Mouse (Mus musculus): ENCODE measurements around the gene Polr2c.

Gene Polr2c

DNA sequence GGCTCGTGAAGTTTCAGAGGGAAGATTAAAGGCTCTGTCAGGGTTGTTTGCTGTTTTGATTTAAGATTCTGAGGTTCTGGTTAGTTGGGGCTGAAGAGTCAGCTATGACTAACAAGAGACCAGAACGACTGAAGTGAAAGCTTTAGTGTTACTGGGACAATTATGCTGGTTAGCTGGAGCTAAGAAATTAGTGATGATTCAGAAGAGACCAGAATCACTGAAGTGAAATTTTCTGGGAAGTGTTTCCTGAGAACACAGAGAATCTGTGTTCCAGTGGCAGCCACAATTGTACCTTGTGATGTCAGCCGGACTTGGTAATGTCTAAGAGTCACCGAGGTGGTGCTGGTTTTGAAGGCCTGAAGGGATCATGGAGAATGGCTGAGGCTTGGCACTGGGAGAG is 23.5 kb downstream of the Polr2c start:
- no peak for DNase-seq (ENCODE audit: low spot score)

DNA sequence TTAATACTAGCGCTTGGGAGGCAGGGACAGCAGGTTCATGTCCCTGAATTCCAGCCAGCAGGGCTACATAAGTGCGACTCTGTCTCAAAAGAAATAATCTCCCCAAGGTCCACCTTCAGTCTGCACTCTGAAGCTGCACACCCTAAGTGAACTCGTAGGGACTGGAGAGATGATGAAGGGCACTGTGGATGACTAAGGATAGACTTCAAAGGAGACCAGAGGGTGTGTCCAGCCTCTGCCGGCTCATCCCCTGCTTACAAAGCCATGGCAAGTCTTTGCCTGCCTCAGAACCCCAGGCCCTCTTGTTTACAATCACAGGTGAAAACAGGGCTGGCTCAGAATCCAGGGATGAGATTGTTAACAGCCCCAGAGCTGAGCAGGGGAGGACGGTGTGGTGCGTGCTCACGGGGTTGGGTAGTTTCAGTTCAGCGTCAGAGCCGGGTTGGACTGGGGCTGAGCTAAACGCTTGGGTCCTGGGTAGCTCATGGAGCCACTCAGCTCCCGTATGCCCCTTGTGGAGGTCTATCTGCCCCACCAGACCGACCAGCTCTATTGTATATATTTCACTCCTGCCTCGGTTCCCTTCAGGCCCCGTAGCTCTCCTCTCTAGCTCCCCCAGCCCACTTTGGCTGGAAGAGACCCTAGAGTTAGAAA is 31.3 kb downstream of the Polr2c start:
- DNase-seq (ENCODE audit: low spot score): no peak

DNA sequence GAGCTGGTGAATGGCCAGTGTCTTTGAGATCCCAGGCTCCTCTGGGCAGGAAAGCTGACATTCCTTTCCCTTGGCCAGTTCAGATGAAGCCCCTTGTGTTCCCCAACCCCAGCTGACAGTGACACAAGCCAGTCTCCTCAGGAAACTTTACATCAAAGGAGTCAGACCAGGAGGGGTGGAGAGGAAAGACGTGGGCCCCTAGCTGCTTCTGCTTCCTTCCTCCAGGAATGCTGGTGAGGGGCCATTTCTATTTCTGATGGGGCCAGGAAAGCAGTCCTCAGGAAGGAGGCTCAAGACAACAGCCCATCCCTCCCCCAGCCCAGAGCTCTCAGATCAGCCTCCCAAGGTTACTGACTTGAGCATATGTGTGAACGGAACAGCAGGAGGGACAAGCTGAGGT is 35.7 kb downstream of the Polr2c start:
- no peak for DNase-seq (ENCODE audit: low spot score)

DNA sequence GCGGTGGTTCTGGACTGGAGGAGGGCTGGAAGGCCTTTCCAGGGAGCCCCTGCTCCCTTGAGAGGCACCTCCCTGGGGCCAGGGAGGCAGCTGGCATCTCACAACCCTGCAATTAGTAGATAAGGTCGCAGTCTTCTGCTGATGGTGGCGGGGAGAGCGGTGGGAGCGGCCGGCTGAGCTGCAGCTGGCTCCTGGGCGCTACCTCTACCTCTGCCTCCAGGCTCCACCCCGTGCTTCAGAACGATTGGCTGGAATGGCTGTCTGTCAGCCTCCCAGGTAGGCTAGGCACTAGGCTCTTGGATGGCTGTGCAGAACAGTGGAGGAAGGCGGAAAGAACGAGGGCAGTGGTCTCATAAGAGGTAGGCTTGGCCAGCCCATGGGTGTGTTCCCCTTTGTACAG is 42.0 kb downstream of the Polr2c start:
- DNase-seq (ENCODE audit: low spot score): no peak

DNA sequence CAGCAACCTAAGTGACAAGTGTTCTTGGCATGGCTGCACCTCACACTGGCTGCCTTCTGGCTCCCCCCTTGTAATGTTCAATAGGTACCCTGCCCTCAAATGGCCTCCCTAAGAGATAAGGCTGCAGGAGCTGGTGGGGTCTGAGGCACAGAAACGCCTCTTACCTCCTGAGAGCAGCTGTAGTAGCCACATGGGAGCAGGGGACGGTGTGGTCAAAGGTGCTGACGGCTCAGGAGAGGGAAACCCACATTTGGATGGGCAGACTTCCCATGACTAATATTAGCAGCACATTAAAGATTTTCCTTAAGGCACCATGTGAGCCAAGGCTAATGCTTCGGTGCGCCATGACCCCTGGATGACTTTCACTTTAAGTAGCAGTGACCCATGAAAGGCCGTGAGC is 43.4 kb downstream of the Polr2c start:
- DNase-seq (ENCODE audit: low spot score): no peak

DNA sequence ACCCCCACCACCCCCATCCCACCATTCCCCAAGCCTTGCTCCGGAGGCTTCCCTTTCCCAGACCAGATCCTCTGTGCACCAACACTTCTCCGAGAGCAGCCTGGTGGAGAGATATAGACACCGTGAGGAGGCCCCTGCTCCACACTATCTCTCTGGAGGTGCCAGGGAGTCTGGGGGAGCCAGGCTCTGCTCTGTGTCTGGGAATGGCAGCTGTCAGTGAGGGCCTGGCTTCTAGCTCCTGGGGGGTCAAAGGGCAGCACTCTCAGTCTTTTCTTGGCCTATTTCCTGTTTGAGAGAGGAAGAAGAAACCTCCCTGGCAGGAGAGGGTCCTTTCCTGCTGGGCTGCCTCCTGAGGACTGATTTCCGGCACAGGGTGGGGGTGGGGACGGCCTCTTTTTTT is 43.8 kb downstream of the Polr2c start:
- no peak for DNase-seq (ENCODE audit: low spot score)

DNA sequence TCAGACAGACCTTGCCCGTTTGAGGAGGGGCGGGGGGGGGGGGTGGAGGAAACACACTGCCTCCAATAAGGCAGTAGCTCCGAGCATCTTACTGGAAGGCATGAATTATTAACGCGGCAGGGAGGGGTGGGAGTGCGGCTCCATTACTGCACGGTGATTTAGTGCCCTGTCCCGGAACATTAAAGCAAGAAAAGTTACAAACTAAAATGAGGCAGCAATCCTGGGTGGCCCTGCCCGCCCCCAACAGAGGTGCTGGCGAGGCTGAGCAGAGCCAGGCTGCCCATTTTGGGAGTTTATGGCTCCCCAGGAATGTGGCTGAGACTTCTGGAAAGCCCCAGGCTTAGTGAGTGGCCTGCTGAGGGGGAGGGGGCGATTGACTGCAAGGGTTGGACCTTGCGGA is 46.5 kb downstream of the Polr2c start:
- DNase-seq (ENCODE audit: low spot score): no peak

DNA sequence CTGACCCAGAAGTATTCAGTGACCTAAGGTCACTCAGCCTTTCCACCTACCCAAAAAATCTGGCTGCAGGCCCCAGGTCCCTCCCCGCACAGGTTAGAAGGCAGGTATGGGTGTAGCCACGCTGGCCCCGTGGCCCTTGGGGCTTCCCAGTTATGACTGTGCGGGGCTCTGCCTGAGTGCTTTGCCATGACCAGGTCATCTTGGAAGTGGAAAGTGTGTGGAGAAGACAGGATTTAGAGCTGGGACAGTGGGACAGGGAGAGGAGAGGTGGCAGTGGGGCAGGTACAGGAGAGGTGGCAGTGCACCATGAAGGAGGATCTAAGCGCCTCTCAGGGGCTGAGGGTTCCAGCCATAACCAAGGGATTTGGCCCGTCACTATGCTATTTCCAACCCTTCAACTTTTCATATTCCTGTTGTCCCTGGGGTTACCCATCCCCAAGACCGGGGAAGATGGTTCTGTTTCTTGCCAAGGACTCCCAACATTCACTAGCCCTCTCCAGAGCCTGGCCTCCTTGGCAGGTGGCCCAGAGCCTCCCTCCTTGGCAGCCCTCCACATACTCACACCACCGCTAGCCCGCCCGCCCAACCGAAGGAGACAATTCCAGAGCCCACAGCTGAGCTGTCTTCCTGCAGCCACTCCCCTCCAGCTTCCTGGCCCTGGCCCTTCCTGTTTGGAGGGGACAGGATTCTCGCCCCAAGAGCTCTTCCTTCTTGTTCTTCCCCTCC is 47.4 kb downstream of the Polr2c start:
- peak; percentile 86 for DNase-seq (ENCODE audit: low spot score)

DNA sequence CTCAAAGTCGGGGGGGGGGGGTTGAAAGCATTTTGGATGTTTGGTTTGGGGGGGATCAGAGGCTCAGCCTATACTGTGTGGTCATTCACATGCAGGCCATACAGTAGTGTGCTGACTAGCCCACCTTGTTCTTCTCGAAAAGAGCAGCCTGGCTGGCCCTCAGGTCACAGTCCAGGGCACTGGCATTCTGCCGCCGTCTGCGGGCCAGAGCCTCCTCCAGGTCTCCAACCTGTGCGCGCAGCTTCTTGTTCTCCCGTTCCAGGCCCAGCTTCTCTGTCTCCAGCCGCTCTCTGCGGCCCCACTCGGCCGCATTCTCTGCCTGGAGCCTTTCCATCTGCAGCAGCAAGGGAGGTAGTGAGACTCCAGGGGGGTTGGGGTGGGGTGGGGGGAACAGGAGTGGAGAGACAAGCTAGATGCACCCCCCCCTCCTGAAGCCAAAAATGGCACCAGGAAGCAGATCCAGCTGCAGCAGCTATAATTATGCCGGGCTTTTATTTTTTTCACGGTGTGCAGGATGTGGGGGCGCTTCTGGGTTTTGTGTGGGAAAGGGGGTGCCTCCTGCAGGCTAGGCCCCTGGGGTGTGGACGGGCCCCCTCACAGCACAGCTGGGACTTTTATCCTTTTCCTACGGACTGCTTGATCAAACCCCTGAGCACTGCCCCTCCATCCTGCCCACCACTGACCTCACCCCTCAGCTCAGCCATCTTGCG is 50.5 kb downstream of the Polr2c start:
- no peak for DNase-seq (ENCODE audit: low spot score)

DNA sequence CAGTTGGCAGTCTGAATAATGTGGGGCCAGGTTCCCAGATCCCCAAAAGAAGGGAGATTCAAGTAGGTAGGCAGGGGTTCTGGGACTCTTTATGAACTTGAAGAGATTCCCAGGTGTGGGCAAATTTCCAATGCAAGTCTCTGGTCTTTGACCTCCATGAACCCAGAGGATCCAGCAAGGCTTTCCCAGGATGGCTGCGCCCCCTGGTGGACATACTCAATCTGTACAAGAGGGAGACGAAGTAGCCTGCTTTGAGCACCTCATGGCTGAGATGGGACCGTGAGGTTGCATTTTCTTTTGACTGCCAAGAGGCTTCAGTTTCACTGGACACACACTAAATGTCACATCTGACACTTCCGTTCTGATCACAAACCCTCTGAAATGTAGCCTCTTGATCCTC is 51.6 kb downstream of the Polr2c start:
- DNase-seq (ENCODE audit: low spot score): peak; percentile 50

DNA sequence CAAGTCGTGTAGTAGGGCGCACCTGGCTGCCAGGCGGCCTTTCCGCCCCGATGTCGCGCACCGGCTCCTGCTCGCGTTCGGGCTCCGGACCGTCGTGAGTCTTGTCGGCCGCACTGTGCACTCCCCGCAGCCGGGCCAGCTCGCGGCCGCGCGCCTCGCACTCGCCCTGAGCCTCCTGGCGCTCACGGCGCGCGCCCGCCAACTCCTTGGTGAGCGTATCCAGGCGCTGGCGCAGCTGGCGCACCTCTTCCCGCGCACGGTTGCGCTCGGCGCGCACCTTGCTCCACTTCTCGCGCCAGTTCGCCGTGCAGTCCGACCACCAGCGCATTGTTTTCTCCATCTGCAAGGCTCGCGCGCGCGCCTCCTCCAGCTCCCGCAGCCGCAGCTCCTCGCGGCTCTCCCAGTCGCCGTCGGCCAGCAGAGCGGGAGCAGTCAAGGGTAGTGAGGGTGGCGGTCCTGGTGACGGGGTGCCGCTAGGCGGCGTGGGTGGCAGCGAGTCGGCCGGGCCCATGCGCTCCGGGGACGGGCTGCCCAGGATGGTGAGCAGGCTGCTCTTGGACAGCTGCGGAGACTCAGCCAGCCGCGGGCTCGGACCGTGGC is 55.9 kb downstream of the Polr2c start:
- peak; percentile 41 for DNase-seq (ENCODE audit: low spot score)

DNA sequence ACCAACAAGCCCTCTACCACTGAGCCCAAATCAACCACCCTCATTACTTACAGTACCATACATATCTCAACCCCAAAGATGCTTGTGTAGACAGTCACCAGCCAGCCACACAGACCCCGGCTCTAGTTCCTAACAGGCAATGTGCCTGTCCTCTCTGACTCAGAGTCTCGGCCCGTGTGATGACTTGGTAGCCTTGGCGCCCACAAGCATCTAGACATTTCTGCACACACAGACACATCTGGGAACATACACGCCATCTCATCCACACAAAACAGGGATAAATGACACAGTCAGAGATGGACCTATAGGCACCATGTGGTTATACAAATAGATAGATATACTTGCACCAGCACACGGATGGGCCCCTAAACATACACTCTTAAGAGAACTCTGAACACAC is 57.0 kb downstream of the Polr2c start:
- DNase-seq (ENCODE audit: low spot score): no peak

DNA sequence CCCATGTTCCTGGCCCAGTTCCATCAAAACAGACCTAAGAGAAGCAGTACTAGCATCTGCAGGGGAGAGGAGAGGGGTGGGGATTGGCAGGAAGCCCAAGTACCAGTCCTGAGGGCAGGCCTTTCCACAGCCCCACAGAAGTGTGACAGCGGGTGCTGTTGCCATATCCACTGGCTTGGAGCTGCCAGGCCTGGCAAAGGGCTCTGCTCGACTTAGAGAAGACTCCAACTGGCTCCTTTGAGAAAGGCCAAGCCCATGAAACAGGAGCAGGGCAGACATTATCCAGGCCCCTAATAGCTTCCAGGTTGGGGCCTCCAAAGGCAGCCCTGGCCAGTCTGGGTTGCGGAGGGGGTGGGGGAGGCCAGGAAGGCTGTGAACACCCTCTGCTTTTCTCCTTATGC is 57.5 kb downstream of the Polr2c start:
- DNase-seq (ENCODE audit: low spot score): no peak

DNA sequence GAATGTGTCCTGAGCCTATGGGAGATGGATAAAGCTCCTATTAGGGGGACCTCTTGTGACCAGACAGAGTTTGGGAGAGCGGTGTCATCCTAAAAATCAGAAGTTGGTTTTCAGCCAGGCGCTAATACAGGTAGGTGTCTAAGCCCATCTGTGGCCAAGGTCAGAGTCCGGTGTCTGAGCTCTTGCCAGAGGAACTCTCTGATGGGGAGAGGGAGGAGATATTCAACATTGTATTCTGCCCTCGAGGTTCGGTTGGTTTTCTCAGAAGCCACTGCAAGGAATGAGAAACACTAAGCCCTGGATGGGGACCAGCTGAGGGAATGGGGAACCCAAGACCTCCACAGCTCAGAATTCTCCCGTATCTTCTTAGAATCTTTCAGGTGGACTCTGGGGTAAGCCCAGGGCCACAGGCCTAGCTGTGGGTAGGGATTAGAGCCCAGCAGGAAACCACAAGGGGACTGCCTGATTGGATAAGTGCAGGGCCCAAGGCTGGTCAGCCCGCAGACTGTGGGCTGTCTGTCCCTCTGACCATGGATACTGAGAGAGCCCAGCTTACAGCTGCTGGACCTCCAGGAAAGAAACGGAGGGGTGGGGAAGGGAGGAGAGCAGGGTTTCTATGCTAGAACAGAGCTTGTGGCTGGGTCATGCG is 59.2 kb downstream of the Polr2c start:
- DNase-seq (ENCODE audit: low spot score): no peak

DNA sequence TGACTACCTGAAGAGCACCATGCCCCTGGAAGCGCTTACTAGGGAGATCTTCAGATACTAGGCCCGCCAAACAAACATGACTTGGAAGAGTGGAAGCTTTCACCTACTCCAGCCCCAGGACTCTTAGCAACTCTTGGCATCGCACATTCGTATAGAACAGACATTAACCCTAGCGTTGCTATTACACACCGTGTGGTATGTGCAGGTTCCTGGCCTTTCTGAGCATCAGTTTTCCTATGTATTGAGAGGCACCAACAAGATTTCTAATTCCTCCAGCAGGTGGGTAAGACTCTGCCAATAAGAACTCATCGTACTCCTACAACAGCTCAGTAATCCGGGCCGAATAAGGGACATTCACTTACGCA is 59.7 kb downstream of the Polr2c start:
- DNase-seq (ENCODE audit: low spot score): no peak

DNA sequence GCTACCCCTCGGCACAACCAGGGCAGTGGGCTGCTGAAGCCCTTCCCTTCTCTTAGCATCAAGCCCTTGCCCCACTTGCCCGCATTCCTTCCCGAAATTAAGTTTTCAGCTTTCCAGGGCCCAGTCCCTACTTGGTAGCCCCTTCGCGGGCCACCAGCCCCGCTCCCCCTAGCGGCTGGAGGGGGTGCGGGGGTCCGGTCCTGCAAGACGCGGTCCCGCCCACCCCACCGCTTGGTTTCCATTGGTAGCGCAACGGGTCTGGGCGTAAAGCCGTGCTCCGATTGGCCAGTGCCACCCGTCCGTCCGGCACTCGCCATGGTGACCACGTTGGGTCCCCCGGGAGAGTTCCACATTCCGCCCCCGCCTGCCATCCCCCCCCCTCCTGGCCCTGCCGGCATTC is 60.1 kb downstream of the Polr2c start:
- DNase-seq (ENCODE audit: low spot score): peak; percentile 95

DNA sequence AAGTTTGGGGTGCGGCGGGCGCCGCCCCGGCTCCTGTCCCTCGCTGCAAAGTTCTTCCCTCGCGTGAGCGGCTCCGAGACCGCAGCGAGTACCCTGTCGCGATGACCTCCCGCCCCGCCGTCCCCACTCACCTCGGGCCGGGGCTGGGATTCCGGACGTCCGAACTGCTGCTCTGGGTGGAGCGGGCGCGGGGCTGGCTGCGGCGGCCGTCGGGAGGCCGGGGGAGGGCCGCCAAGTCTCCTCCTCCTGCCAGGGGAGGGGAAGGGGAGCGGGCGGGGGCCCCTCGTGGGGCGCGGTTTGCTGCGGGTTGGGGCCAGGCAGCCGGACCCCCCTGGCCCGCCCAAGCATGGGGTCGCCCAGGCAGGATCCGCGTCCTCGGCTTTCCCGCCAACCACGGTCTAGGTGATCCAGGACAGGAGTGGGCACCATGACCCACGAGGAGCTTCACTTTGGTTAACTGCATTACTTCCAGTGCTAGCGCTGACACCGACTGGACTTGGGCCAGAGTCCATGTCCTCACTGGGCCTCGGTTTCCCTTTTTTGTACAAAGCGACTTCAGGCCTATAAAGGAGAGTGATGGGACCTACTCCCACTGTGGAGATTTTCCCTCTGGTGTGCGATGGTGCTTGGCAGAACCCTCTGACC is 60.7 kb downstream of the Polr2c start, which contains the start of gene Ccdc102a:
Gene Ccdc102a, minus strand, starts transcription at position 248 of the 645 bp plus-strand sequence.
- peak; percentile 37 for DNase-seq (ENCODE audit: low spot score)

DNA sequence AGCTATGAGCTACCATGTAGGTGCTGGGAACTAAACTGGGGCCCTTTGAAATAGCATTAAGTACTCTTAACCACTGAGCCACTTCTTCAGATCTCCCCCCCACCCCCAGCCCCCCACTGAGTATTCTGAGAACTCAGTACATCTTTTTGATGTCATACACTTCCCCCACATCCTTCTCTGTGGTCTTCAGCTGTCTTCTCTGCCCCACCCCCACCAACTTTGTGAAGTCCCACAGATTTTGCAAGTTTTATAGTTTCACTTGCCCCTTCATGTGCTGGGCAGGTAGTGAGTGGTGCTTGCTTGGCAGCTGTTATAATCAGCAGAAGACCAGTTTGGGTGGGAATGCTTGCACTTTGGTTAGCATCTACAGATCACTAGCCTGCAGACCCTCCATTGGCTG is 62.0 kb downstream of the Polr2c start:
- no peak for DNase-seq (ENCODE audit: low spot score)

DNA sequence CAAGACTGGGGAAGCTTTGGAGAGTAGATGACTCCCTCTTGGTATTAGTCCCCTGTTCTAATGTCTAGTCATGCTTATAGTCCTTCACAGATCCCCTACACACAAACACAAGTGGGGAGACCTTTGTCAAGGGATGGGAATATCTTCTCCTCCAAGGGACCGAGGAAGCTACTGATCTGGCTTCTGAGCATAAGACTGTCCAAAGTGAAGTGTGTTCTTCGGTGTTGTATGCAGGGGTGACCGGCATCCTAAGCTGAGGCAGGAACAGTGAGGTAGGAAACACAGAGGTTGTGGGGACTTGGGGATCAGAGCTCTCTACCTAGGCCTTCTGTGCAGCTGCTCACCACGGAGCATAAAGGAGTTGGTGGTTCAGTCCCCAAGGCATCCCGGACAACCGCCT is 64.9 kb downstream of the Polr2c start:
- DNase-seq (ENCODE audit: low spot score): no peak

DNA sequence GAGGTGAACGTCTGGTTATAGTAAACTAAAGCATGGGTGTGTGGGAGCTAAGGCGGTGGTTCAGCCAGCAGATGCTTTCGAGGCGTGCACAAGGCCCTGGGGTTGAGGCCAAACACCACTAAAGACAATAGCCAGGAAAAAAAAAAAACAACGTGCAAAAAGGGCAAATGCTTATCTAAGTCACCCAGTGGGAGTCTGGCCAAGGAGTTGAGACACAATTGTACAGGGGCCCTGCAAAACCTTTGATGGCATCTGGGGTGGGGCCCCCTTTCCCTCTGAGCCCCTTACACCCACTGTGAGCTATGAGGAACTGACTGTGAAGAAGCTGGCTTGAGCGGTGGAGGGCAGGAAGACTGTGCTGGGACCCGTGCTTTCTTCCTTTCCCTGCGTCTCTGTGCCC is 65.4 kb downstream of the Polr2c start:
- DNase-seq (ENCODE audit: low spot score): no peak
